Mouse (Mus musculus): ENCODE results near the gene Lrrfip1. TPM values are rescaled to one million over a fixed set of nuclear protein-coding genes. Genes with fewer than 3 reads are reported as not detected.
A peak's percentile ranks its signal among the peaks of the same experiment; 100 is the strongest.

The Lrrfip1 gene
- polyA plus RNA-seq, 1 experiment: 51.9 TPM

DNA sequence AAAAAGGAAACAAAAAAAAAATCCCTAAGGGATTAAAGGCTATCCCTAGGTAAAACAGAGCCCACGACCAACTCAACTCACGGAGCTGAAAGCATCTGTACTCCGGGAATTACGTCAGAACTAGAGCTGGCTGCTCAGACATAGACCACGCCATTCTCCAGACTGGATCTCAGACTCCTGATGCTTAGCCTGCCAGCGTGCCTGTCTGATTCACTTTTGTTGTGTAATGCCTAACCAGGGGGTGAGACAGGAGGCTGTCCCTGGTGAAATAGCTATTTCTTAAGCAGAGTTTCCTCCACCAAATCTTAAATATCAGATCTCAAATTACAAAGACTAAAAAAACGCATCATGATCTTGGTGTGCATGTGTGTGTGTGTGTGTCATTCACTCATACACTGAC is 89.5 kb downstream of the Lrrfip1 start:
- WGBS: 36% methylated on average over 7 of the region's 7 CpGs
- H3K4me3 ChIP-seq (replicated peaks; ENCODE audit: control insufficient read depth, low read depth, low read length): no peak overlapping the region
- no peak overlapping the region for H3K27ac ChIP-seq (ENCODE audit: control insufficient read depth, insufficient read depth, low read depth, low read length, poor library complexity)
- H3K4me1 ChIP-seq (ENCODE audit: control insufficient read depth, insufficient read depth, low read length): peaks cover 18% of the 10 kb centered on the region
- TF ChIP-seq CTCF (IDR thresholded peaks at IDR 0.05; ENCODE audit: control insufficient read depth, insufficient read depth, low read length) (no peak), POLR2A (IDR thresholded peaks at IDR 0.05; ENCODE audit: borderline replicate concordance, control insufficient read depth, low read depth, low read length) (no peak)

DNA sequence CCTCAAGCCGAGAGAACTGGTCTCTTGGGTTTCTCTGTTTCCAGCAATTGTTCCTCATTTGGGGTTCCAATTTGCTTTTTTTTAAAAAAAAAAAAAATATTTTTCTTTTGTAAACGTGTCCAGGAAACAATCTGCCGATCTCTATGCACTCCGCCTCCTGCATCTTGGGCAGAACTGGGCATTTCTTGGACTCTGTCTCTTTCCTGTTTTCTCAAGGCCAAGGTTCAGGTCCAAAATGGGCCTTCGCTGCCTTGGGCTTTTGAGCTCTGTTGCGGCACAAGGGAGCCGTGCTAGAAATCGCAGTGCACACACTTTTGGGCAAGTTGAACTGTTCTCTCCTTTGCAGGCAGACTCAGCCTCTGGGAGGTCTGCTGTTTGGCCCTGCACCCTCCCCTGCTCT is 90.4 kb downstream of the Lrrfip1 start:
- Histone ChIP-seq H3K4me1 (ENCODE audit: control insufficient read depth, insufficient read depth, low read length) (peaks cover 18% of the 10 kb centered on the region), H3K4me3 (replicated peaks; ENCODE audit: control insufficient read depth, low read depth, low read length) (no peak overlapping the region), H3K27ac (ENCODE audit: control insufficient read depth, insufficient read depth, low read depth, low read length, poor library complexity) (no peak overlapping the region)
- no peak for TF ChIP-seq CTCF (IDR thresholded peaks at IDR 0.05; ENCODE audit: control insufficient read depth, insufficient read depth, low read length)
- no peak for TF ChIP-seq POLR2A (IDR thresholded peaks at IDR 0.05; ENCODE audit: borderline replicate concordance, control insufficient read depth, low read depth, low read length)
- 67% methylated on average over 8 of the region's 8 CpGs for WGBS

DNA sequence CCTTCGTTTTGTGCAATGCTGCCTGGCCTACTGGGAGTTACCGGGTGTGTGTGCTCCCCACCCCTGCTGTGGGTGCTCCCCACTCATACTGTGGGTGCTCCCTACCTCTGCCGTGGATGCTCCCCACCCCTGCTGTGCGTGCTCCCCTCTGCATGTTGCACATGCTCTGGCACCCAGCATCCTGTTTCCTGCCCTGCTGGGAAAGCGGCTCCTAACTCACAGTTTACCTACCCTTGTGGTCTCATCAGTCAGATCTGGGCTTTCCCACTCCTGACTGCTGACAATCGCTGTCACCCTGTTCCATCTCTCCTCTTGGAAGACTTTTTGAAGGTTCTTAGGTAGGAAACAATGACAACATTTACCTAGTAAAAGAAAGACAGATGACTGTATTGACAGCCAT is 91.9 kb downstream of the Lrrfip1 start:
- H3K4me3 ChIP-seq (replicated peaks; ENCODE audit: control insufficient read depth, low read depth, low read length): no peak overlapping the region
- peaks cover 18% of the 10 kb centered on the region for H3K4me1 ChIP-seq (ENCODE audit: control insufficient read depth, insufficient read depth, low read length)
- H3K27ac ChIP-seq (ENCODE audit: control insufficient read depth, insufficient read depth, low read depth, low read length, poor library complexity): no peak overlapping the region
- 44% methylated on average over 6 of the region's 6 CpGs for WGBS
- TF ChIP-seq POLR2A (IDR thresholded peaks at IDR 0.05; ENCODE audit: borderline replicate concordance, control insufficient read depth, low read depth, low read length) (no peak), CTCF (IDR thresholded peaks at IDR 0.05; ENCODE audit: control insufficient read depth, insufficient read depth, low read length) (no peak)

DNA sequence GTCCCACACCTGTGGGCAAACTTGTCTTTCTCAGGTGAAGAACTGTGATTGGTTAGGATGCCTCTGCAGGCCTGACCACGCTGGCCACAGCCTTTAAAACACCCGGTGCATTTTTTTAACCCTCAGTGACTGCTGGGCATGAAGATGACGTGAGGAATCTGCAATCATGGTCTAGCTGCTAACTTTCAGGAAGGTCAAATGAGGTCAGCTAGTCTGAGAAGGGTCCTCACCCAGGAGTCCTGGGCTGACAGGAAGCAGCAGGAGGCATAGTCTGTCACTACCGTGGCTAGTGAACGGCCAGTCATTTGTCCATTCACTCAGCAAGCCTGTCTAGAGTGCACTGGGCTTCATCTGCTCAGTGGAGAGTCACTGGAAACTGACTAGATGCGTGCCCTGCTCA is 93.9 kb downstream of the Lrrfip1 start:
- WGBS: 35% methylated on average over 6 of the region's 6 CpGs
- TF ChIP-seq CTCF (IDR thresholded peaks at IDR 0.05; ENCODE audit: control insufficient read depth, insufficient read depth, low read length): no peak
- no peak for TF ChIP-seq POLR2A (IDR thresholded peaks at IDR 0.05; ENCODE audit: borderline replicate concordance, control insufficient read depth, low read depth, low read length)
- no peak overlapping the region for H3K4me3 ChIP-seq (replicated peaks; ENCODE audit: control insufficient read depth, low read depth, low read length)
- H3K27ac ChIP-seq (ENCODE audit: control insufficient read depth, insufficient read depth, low read depth, low read length, poor library complexity): peak overlapping the region; percentile 37
- H3K4me1 ChIP-seq (ENCODE audit: control insufficient read depth, insufficient read depth, low read length): peaks cover 24% of the 10 kb centered on the region

DNA sequence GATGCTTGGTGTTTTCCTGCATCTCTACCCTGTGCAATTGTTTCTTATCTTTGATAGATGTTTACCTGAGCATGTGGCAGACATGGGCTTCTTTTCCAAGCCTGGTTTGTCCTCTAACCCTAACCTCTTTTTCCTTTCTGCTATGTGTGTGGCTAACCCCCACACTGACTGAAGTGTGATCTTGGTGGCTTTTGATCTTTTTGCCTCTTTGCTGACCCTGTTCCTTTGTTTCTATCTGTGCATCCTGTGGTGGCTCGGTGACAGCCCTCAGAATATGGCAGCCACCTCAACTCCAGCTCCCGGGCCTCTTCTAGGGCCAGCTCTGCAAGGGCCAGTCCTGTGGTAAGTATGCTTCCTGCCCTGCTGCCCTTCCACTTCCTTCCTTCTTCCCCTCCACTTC is 94.8 kb downstream of the Lrrfip1 start:
- Histone ChIP-seq H3K4me3 (replicated peaks; ENCODE audit: control insufficient read depth, low read depth, low read length) (no peak overlapping the region), H3K27ac (ENCODE audit: control insufficient read depth, insufficient read depth, low read depth, low read length, poor library complexity) (peak overlapping the region; percentile 26), H3K4me1 (ENCODE audit: control insufficient read depth, insufficient read depth, low read length) (peaks cover 23% of the 10 kb centered on the region)
- TF ChIP-seq POLR2A (IDR thresholded peaks at IDR 0.05; ENCODE audit: borderline replicate concordance, control insufficient read depth, low read depth, low read length): no peak
- TF ChIP-seq CTCF (IDR thresholded peaks at IDR 0.05; ENCODE audit: control insufficient read depth, insufficient read depth, low read length): no peak
- WGBS: 13% methylated on average over 2 of the region's 2 CpGs

DNA sequence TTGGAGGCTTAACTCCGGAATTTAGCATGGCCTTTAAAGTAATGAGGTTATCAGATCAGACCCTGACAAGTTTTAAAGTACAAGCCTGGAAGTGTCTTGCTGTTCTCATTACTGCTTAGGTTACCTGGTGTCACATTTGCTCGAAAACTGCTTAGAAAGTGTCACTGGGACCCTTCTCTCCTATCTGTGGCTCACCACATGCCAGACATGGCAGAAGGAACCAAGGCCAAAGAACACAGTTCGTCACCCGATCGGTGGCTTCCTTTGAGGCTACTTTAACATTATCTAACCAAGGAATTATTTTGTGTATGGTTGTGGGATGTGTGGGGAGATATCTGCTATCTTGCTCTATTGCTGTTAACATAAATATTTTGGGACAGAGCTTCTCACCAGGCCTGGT is 95.5 kb downstream of the Lrrfip1 start:
- 47% methylated on average over 5 of the region's 5 CpGs for WGBS
- no peak overlapping the region; the same call in 1 of the 2 replicates for H3K27ac ChIP-seq (ENCODE audit: control insufficient read depth, insufficient read depth, low read depth, low read length, poor library complexity)
- TF ChIP-seq CTCF (IDR thresholded peaks at IDR 0.05; ENCODE audit: control insufficient read depth, insufficient read depth, low read length) (no peak), POLR2A (IDR thresholded peaks at IDR 0.05; ENCODE audit: borderline replicate concordance, control insufficient read depth, low read depth, low read length) (no peak)
- peaks cover 20% of the 10 kb centered on the region for H3K4me1 ChIP-seq (ENCODE audit: control insufficient read depth, insufficient read depth, low read length)
- no peak overlapping the region for H3K4me3 ChIP-seq (replicated peaks; ENCODE audit: control insufficient read depth, low read depth, low read length)

DNA sequence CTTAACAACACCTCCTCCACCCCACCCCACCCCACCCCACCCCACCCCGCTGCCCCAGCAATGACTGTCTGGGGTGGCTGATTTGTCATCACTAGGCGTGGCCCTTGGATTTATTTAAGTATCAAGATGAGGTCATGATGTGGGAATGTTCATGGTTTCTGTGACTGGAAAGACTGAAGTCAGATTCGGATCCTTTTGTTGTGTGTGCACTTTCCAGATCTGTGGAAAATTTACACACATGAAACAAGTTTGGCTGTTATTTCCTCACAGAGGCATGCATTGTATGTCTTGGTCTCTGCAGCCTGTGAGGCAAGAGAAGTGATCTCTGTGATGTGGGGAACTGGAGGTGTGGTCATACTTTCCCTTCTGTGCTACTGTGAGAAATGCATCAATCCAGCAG is 96.7 kb downstream of the Lrrfip1 start:
- Histone ChIP-seq H3K4me3 (replicated peaks; ENCODE audit: control insufficient read depth, low read depth, low read length) (no peak overlapping the region), H3K27ac (ENCODE audit: control insufficient read depth, insufficient read depth, low read depth, low read length, poor library complexity) (peak overlapping the region; percentile 64; the same call in 1 of the 2 replicates), H3K4me1 (ENCODE audit: control insufficient read depth, insufficient read depth, low read length) (peaks cover 20% of the 10 kb centered on the region)
- TF ChIP-seq POLR2A (IDR thresholded peaks at IDR 0.05; ENCODE audit: borderline replicate concordance, control insufficient read depth, low read depth, low read length) (no peak), CTCF (IDR thresholded peaks at IDR 0.05; ENCODE audit: control insufficient read depth, insufficient read depth, low read length) (no peak)
- WGBS: 66% methylated on average over 3 of the region's 3 CpGs

DNA sequence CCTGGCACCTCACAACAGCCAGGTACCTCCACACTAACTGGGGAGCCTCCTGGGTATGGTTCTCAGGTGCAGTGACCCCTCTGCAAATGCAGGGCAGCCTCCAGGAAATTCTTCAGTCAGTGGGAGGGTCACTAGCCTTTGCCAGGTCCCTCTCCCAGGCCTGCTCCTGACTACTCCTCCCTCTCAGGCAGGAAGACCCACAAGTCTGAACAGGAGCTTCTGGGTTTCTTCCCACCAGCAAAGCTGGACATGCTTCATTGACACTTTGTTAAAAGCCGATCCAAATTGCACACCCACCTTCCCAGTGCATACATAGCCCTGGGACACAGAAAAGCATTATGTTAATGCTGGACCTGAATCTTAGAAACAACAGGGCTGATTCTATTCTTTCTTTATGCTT is 97.3 kb downstream of the Lrrfip1 start:
- 81% methylated on average over 1 of the region's 1 CpGs for WGBS
- Histone ChIP-seq H3K27ac (ENCODE audit: control insufficient read depth, insufficient read depth, low read depth, low read length, poor library complexity) (peak overlapping the region; percentile 64; the same call in 1 of the 2 replicates), H3K4me3 (replicated peaks; ENCODE audit: control insufficient read depth, low read depth, low read length) (no peak overlapping the region), H3K4me1 (ENCODE audit: control insufficient read depth, insufficient read depth, low read length) (peaks cover 20% of the 10 kb centered on the region)
- TF ChIP-seq CTCF (IDR thresholded peaks at IDR 0.05; ENCODE audit: control insufficient read depth, insufficient read depth, low read length) (no peak), POLR2A (IDR thresholded peaks at IDR 0.05; ENCODE audit: borderline replicate concordance, control insufficient read depth, low read depth, low read length) (no peak)

DNA sequence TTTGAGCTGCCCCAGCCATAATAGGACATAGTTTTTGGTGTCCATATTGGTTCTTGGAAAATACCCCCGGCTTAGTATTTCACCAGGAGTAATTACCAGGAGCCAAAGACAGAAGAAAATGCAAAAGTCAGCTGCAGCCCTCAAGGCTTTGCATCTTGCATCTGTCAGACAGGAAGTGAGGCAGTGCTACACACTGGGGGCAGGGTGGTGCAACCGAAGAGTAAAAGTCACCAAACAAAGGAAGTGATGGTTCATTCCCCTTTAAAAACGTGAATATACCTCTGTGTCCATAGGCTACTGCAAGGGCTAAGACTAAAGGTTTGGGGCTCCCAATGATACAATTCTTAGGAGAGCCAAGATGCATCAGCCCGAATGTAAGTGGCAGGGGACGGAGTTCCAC is 98.0 kb downstream of the Lrrfip1 start:
- TF ChIP-seq CTCF (IDR thresholded peaks at IDR 0.05; ENCODE audit: control insufficient read depth, insufficient read depth, low read length): no peak
- TF ChIP-seq POLR2A (IDR thresholded peaks at IDR 0.05; ENCODE audit: borderline replicate concordance, control insufficient read depth, low read depth, low read length): no peak
- Histone ChIP-seq H3K4me1 (ENCODE audit: control insufficient read depth, insufficient read depth, low read length) (peaks cover 19% of the 10 kb centered on the region), H3K4me3 (replicated peaks; ENCODE audit: control insufficient read depth, low read depth, low read length) (no peak overlapping the region), H3K27ac (ENCODE audit: control insufficient read depth, insufficient read depth, low read depth, low read length, poor library complexity) (peak overlapping the region; percentile 44; the same call in 1 of the 2 replicates)
- WGBS: 33% methylated on average over 5 of the region's 5 CpGs

Measured in bone marrow, adult 2 months (tissue).